10 mouse cellular contexts compared by ENCODE assay signal in genomic region chr17:87532762-87533161, GRCm38 (mm10).
DNase-seq lines count a peak whose midpoint lies in the region; ATAC-seq lines count a peak whose summit lies in the region.
"Had no signal": no experiment of that assay in that cellular context is flagged by ENCODE, and none has a peak within 500 bp of the region (broad histone marks: within the 10 kb centered on the region; RNA-seq: fewer than 3 reads in every experiment).

No protein-coding gene starts in this region.

- no peak for ATAC-seq in hindbrain, embryonic 13.5 days (ENCODE audit: low FRiP score)
- ATAC-seq in activated CD4-positive, CD25-positive, alpha-beta regulatory T cell, adult 4 months, result peak; percentile 60
- no peak for ATAC-seq in hindbrain, embryonic 14.5 days (ENCODE audit: low FRiP score)
- ATAC-seq in cerebellum, adult (ENCODE audit: insufficient number of reproducible peaks, low FRiP score, low TSS enrichment), result no peak
- no peak for ATAC-seq in megakaryocyte progenitor cell, adult 5-6 weeks (replicated peaks; ENCODE audit: poor library complexity)

- H3K4me2 ChIP-seq in hindbrain, embryonic 13.5 days, result peak overlapping the region; percentile 65
- H3K4me2 ChIP-seq in hindbrain, embryonic 14.5 days (replicated peaks), result peak overlapping the region; percentile 65

- 0 out of 2 replicates have a peak, but pooled peaks cover 2% of the 10 kb centered on the region for H3K27me3 ChIP-seq in hindbrain, embryonic 13.5 days
- H3K27me3 ChIP-seq in hindbrain, embryonic 10.5 days (ENCODE audit: insufficient read depth, poor library complexity, severe bottlenecking), result peaks cover 26% of the 10 kb centered on the region
- H3K27me3 ChIP-seq in hindbrain, embryonic 14.5 days (ENCODE audit: control insufficient read depth, insufficient read depth, low read length), result no peaks in the 10 kb centered on the region
- peaks cover 43% of the 10 kb centered on the region for H3K27me3 ChIP-seq in midbrain, embryonic 10.5 days (ENCODE audit: low read depth, poor library complexity, severe bottlenecking)

- 37% methylated on average over 6 of the region's 6 CpGs for WGBS in hindbrain, embryonic 13.5 days
- WGBS in hindbrain, embryonic 10.5 days, result 53% methylated on average over 6 of the region's 6 CpGs
- WGBS in hindbrain, embryonic 14.5 days, result 41% methylated on average over 6 of the region's 6 CpGs
- WGBS in midbrain, embryonic 10.5 days, result 55% methylated on average over 6 of the region's 6 CpGs

- no peak overlapping the region for H3K4me3 ChIP-seq in hindbrain, embryonic 13.5 days
- no peak overlapping the region; the same call in 1 of the 2 replicates for H3K4me3 ChIP-seq in hindbrain, embryonic 10.5 days
- no peak overlapping the region for H3K4me3 ChIP-seq in hindbrain, embryonic 14.5 days (replicated peaks; ENCODE audit: low read length)
- peak overlapping the region; percentile 57; the same call in 1 of the 2 replicates for H3K4me3 ChIP-seq in midbrain, embryonic 10.5 days

- H3K9me3 ChIP-seq in hindbrain, embryonic 13.5 days, result no peaks in the 10 kb centered on the region
- H3K9me3 ChIP-seq in hindbrain, embryonic 10.5 days, result no peaks in the 10 kb centered on the region
- H3K9me3 ChIP-seq in hindbrain, embryonic 14.5 days (ENCODE audit: control insufficient read depth, low read length), result no peaks in the 10 kb centered on the region
- no peaks in the 10 kb centered on the region for H3K9me3 ChIP-seq in midbrain, embryonic 10.5 days (replicated peaks)

- no peak for DNase-seq in hindbrain, embryonic 10.5 days (ENCODE audit: low spot score)
- no peak for DNase-seq in hindbrain, embryonic 14.5 days (ENCODE audit: low spot score)
- DNase-seq in midbrain, embryonic 10.5 days (ENCODE audit: low spot score), result no peak
- no peak for DNase-seq in adrenal gland, postnatal 25 days
- DNase-seq: kidney, adult 18-20 months; lung, adult 2 months had no signal

- peaks cover 29% of the 10 kb centered on the region for H3K4me1 ChIP-seq in hindbrain, embryonic 13.5 days (replicated peaks)
- H3K4me1 ChIP-seq in hindbrain, embryonic 10.5 days (replicated peaks), result peaks cover 34% of the 10 kb centered on the region
- H3K4me1 ChIP-seq in hindbrain, embryonic 14.5 days (replicated peaks; ENCODE audit: control insufficient read depth, insufficient read depth, low read length), result peaks cover 18% of the 10 kb centered on the region; the same call in 1 of the 2 replicates
- peaks cover 29% of the 10 kb centered on the region for H3K4me1 ChIP-seq in midbrain, embryonic 10.5 days

- no peak overlapping the region for H3K27ac ChIP-seq in hindbrain, embryonic 13.5 days
- no peak overlapping the region for H3K27ac ChIP-seq in hindbrain, embryonic 10.5 days
- no peak overlapping the region for H3K27ac ChIP-seq in hindbrain, embryonic 14.5 days
- H3K27ac ChIP-seq in midbrain, embryonic 10.5 days (replicated peaks), result no peak overlapping the region

- no peaks in the 10 kb centered on the region for H3K36me3 ChIP-seq in hindbrain, embryonic 13.5 days
- H3K36me3 ChIP-seq in hindbrain, embryonic 10.5 days, result no peaks in the 10 kb centered on the region
- H3K36me3 ChIP-seq in hindbrain, embryonic 14.5 days (replicated peaks; ENCODE audit: control insufficient read depth, insufficient read depth), result no peaks in the 10 kb centered on the region
- H3K36me3 ChIP-seq in midbrain, embryonic 10.5 days, result no peaks in the 10 kb centered on the region

- no peak overlapping the region for H3K9ac ChIP-seq in hindbrain, embryonic 13.5 days
- H3K9ac ChIP-seq in hindbrain, embryonic 14.5 days, result no peak overlapping the region
